Mouse (Mus musculus) heart, postnatal 36 days (tissue): ENCODE measurements around the gene Akap8. TPM values are rescaled to one million over a fixed set of nuclear protein-coding genes. Genes with fewer than 3 reads are reported as not detected.
A peak's percentile ranks its signal among the peaks of the same experiment; 100 is the strongest.

Experiments
- DNase-seq, 2 experiments: peaks; one replicate each; pipeline ENCODE4 v3.0.0; 2021 to 2022
- intact Hi-C: fragments of 180-260 bp; cut with DNase I; formaldehyde crosslinking; loops from one replicate; pipeline ENCODE4 v1.15.1; 2025
- total RNA-seq, 2 experiments: library from RNA; stranded (reverse); gene quantifications; 2 replicates each; pipeline ENCODE4 v1.2.3; 2021

Akap8 gene
- total RNA-seq, 2 experiments from 2014 or later = 37.3 to 50.4 TPM

DNA sequence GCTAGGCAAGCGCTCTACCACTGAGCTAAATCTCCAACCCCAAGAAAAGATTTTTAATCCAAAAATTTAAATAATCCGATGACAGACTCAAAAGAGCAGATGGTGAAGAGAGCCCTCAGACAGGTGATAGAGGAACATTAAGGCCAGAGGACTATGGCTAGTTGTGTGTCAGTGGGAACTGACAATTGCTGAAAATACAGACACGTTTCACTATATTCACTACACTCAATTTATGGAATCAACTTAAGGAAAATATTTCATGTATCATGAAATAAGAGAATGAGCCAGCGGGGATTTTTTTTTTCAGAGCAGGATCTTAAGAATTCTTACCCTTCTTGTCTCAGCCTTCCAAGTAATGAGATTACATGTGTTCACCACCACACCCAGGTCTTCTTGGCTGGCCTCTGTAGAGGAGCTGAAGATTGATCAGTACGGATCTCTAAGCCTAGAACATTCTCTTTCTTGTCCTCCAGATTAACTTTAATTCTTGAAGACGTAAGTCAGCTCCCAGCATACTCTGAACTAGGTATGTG lies 35.8 kb downstream of the Akap8 start:
- no peak for DNase-seq
- intact Hi-C loops = loop anchor here (2.0 kb wide), 1 partner anchor 36 kb away; the partner anchor contains the start of gene Akap8

- peak; percentile 92 to 94 for DNase-seq
- intact Hi-C loops = loop anchor here (2.0 kb wide), 1 partner anchor 36 kb away; the partner anchor contains the start of gene Akap8
Observed at GRCm38 (mm10) chr17:32284262-32285137, 36.5 kb downstream of the Akap8 start, which contains the start of gene Brd4. Gene Brd4, minus strand, starts transcription at chr17:32284722.

DNA sequence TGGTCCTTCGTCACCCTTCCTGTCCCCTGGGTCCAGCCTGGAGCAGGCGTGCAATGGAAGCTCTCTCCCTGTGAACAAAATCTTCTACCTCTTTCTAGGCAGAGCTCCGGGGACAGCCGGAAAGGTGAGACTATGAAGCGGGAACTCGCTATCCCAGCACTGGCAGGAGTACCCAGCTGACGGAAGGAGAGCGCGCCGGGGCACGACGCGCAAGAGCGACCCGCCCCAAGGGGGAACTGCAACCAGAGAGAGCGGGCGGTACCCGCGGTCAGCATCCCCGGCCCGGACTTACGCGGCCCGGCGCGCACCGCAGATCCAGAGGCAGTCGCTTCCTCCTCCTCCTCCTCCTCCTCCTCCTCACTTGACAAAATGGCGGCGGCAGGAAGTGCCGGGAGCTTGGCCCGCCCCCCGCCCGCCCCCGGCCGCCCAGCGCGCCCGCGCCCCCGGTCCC lies 37.2 kb downstream of the Akap8 start:
- intact Hi-C loops = loop anchor here (2.0 kb wide), 1 partner anchor 37 kb away; the partner anchor contains the start of gene Akap8

DNA sequence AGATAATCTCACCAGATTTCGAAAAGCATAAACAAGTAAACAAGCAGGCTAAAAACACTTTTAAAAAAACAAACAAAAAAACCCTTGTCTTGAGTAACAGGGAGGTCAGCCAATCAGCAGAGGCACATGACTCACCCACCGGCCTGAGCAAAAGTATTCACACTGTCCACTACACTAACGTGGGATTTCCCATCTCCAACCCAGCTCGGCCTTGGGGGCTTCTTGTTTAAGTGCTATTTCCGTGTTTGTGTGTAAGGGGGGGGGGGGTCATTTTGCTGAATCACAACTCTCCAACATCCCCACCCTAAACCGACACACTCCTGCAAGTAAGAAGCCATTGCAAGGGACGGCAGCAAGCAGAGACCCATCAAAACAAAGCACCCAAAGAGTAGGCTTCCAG lies 37.7 kb downstream of the Akap8 start:
- intact Hi-C loops = no loop called here

More for the DNA sequence above, 37.2 kb downstream of the Akap8 start:
- DNase-seq = peak; percentile 56 to 75

DNA sequence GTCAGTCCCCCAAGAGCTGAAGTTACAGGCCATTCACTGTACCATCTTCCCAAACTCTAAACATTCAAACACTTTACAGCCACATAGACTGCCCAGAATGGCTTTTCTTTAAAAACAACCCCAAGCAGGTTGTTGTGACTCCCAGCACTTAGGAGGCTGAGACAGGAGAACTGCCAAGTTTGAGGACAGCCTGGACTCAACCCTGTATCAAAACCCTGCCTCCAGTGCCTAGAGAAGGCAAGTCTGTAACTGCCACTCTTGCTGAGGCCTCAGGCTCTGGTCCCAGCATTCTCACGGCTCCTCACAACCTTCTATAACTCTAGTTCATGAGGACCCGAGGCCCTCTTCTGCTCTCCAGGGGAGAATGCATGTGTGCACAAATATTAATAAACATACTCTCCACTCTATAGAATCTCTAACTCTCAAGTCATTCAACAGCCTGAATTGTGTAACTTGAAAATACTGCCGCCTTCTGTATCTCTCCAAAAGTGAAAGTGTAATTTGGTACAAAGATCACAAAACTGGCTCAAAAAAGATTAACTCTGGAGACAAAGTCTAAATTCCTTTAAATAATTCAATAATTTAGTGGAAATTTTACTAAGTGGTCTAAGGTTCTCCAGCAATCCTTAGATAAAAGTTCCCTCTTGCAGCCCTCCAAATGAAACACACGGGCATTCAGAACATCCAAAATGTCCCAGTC lies 39.3 kb downstream of the Akap8 start:
- DNase-seq = no peak
- intact Hi-C loops = no loop called here

More for the DNA sequence above, 37.7 kb downstream of the Akap8 start:
- DNase-seq = peak in 1 of 2 experiments; percentile 31

GRCm38 (mm10) chr17:32281126-32281525 lies 39.9 kb downstream of the Akap8 start:
- DNase-seq = no peak
- intact Hi-C loops = no loop called here

GRCm38 (mm10) chr17:32280575-32280974 lies 40.5 kb downstream of the Akap8 start:
- intact Hi-C loops = no loop called here
- no peak for DNase-seq

- intact Hi-C loops = no loop called here
Observed at GRCm38 (mm10) chr17:32277201-32277600, 43.8 kb downstream of the Akap8 start.

DNA sequence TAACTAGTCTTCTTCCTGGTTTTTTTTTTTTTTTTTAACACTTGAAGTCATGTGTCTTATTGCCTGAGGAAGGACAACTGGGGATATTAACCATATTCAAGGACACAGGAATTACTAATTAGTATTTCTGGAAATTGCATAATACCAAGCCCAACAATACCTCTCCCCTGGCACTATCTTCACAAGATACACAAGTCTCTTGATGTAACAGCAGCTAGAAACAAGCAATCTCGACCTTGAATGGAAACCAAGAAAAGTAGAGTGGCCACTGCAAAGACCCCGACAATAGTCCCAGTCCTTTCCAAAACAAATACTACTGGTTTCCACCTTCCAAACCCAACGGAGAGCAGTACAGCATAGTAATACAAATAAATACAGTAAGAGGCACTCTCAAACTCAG lies 45.5 kb downstream of the Akap8 start:
- intact Hi-C loops = no loop called here
- DNase-seq = no peak

More at GRCm38 (mm10) chr17:32277201-32277600, 43.8 kb downstream of the Akap8 start:
- no peak for DNase-seq

GRCm38 (mm10) chr17:32269151-32269550 lies 51.9 kb downstream of the Akap8 start:
- intact Hi-C loops = no loop called here

DNA sequence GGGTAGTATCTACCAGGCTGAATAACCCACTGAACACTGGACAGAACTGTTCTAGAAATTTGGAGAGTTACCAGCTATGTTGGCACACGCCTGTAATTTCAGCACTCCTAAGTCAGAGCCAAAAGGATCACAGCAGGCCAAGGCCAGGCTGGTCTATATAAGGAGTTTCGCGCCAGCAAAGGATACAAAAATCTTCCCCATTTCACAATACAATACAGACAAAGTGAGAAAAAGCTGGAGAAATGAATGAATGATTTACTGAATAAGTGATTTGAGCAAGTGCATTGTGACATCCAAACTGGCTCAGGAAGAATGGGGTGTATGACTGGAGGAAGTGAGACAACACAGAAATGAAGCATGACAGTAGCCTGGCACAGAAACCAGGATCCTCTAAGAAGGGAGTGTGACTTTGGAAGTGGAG lies 52.5 kb downstream of the Akap8 start:
- intact Hi-C loops = no loop called here
- no peak for DNase-seq

More at GRCm38 (mm10) chr17:32269151-32269550, 51.9 kb downstream of the Akap8 start:
- DNase-seq = no peak

DNA sequence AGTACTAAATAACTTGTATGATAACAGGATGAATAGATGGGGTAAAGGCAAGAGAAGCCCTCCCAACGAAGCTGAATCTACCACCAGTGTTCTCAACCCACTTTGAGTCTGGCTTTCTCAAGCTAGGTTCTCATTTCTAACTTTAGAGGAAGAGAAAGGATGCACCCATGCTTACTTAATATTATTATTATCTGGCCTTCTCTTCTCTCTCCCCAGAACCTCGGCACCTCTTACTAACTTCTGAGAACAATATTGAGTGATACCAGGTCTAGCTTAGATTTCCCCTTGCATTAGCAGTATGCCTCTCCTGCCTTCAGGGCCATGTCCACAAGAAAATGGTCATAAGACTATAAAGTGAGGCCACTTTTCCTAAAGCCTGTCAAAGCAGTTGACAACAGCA lies 52.9 kb downstream of the Akap8 start:
- intact Hi-C loops = no loop called here
- no peak for DNase-seq

DNA sequence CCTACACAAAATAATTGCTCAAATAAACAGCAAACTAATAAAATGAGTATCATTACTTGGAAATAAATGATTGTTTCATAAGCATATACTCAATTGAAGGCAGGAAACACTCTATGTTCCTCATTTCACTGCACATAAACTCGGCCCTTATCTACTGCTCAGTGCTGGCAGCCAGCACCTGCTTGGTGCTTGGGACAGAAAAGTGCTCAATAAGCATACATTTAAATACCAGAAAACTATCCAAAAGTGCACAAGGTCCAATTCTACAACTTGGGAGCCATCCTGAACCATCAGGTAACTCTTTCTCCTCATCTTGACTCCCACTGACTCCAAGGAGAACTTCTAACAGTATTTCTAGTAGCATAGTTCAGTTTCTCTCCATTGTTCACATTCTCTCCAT lies 53.4 kb downstream of the Akap8 start:
- intact Hi-C loops = no loop called here
- no peak for DNase-seq

DNA sequence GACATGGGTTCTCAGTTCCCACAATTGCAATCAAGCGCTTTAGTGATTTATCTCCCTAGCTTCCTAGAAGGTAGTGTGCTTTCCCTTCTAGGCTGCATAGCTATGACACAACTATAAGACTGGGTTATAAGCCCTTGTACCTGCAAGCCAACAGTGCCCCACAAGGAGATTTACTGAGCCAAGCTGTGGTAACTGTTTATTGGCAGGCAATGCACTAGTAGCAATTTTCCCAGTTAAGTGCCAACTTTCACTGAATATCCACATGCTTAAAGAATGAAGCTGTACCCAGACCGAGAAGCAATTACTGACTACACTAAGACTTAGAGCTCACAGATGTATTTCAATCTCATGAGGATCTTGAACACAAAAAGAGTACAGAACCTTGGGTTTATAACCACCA lies 57.4 kb downstream of the Akap8 start:
- no peak for DNase-seq
- intact Hi-C loops = no loop called here

- intact Hi-C loops = no loop called here
Observed at GRCm38 (mm10) chr17:32262831-32263559, 58.0 kb downstream of the Akap8 start.

DNA sequence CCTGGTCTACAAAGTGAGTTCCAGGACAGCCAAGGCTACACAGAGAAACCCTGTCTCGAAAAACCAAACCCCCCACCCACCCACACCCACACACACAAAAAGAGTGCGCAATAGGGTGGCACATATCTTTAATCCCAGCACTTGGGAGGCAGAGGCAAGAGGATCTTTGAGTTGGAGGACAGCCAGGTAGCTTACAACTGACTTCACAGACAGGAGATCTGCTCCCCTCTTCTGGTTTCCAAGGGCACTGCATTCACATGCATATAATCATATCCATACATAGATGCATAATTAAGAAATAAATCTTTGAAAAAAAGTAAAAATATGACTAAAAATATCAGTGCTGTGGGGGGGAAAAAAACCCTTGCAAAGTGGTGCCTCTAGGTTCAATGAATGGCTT lies 62.2 kb downstream of the Akap8 start:
- intact Hi-C loops = no loop called here
- DNase-seq = no peak

More at GRCm38 (mm10) chr17:32262831-32263559, 58.0 kb downstream of the Akap8 start:
- no peak for DNase-seq

- no peak for DNase-seq
- intact Hi-C loops = no loop called here
Observed at GRCm38 (mm10) chr17:32257944-32258343, 63.1 kb downstream of the Akap8 start.

DNA sequence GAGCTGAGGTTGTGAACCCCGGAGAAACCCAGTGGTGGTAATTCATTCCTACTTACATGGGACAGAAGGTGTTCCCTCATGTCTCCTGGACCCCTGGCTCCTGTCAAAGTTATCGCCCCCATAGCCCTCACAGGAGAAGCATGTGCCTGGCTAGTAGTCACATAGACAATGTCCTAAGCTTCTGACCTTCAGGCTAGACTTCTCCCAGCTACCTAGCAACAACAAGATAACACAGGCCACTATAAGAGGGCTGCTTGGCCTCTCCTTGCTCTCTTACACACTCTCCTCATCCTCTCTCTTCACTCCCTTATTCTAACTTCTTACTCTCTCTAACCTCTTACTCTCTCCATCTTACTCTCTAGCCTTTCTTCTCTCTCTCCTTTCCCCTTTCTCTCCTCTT lies 63.6 kb downstream of the Akap8 start:
- intact Hi-C loops = no loop called here
- DNase-seq = no peak

DNA sequence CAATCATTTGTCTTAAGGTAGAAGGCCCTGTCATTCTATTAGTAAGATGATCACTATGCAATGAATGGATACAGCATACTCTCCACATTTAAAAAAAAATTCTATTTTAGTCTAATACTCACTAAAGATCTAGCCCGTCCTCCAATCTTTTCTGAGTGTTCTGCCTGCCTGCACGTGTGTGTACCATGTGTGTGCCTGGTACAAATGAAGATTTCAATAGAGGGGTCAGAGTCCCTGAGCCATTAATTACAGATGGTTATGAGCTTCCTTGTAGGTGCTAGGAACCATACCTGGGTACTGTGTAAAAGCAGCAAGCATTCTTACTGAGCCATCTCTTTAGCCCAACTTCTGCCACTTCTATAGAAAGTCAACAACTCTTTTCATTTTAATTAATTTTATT lies 64.1 kb downstream of the Akap8 start:
- DNase-seq = no peak
- intact Hi-C loops = no loop called here
